Mouse (Mus musculus) heart, embryonic 11.5 days (tissue): ENCODE results near the gene Ap1b1. TPM values are rescaled to one million over a fixed set of nuclear protein-coding genes. Genes with fewer than 3 reads are reported as not detected.

Experiments used
- ATAC-seq: fragments of 200-750 bp; cut with Nextera tagmentation; replicated peaks from 2 replicates; pipeline ENCODE4 v1.8.0; 2017; ENCODE audit warnings: moderate library complexity; ENCODE audit not compliant: insufficient number of reproducible peaks, low FRiP score, low TSS enrichment
- H3K27ac ChIP-seq: fragments of 300-500 bp; sonication (generic); 2 replicates; pipeline ENCODE4 v1.5.1; 2014; ENCODE audit warnings: mild to moderate bottlenecking, low read depth, low read length
- H3K27me3 ChIP-seq: fragments of 300-500 bp; sonication (generic); 2 replicates; pipeline ENCODE4 v1.6.1; 2014; ENCODE audit warnings: mild to moderate bottlenecking, low read length, mixed read lengths; ENCODE audit not compliant: control insufficient read depth, insufficient read depth
- H3K36me3 ChIP-seq: fragments of 300-500 bp; sonication (generic); 2 replicates; pipeline ENCODE4 v1.6.1; 2014; ENCODE audit warnings: mild to moderate bottlenecking, low read length, moderate library complexity, mixed read lengths; ENCODE audit not compliant: control insufficient read depth, insufficient read depth
- H3K4me1 ChIP-seq: fragments of 300-500 bp; sonication (generic); 2 replicates; pipeline ENCODE4 v1.6.1; 2014; ENCODE audit warnings: low read length; ENCODE audit not compliant: control insufficient read depth, insufficient read depth
- H3K4me2 ChIP-seq: fragments of 300-500 bp; sonication (generic); 2 replicates; pipeline ENCODE4 v1.6.1; 2014; ENCODE audit warnings: mild to moderate bottlenecking, moderate library complexity
- H3K4me3 ChIP-seq: fragments of 300-500 bp; sonication (generic); 2 replicates; pipeline ENCODE4 v1.5.1; 2014; ENCODE audit warnings: low read depth, low read length
- H3K9ac ChIP-seq: fragments of 300-500 bp; sonication (generic); 2 replicates; pipeline ENCODE4 v1.6.1; 2014; ENCODE audit warnings: mild to moderate bottlenecking, low read depth, low read length, moderate library complexity
- H3K9me3 ChIP-seq: fragments of 300-500 bp; sonication (generic); replicated peaks from 2 replicates; pipeline ENCODE4 v1.6.1; 2016; ENCODE audit warnings: low read length; ENCODE audit not compliant: control insufficient read depth
- WGBS: fragments of 180-500 bp; shearing (Covaris S2); extraction: QIAGEN DNeasy Blood & Tissue Kit; methylation state at CpG from one replicate; pipeline ENCODE4 v1.1.7; 2014; ENCODE audit not compliant: insufficient replicate concordance; 5-methylcytosine and 5-hydroxymethylcytosine counted together
- polyA plus RNA-seq: library from polyadenylated mRNA; unstranded; fragments of >200 nt; fragmentation: Nextera tagmentation; extraction: Ambion mirVana; gene quantifications from 2 replicates; pipeline ENCODE4 v1.2.1, GENCODE M21; 2014

Gene Ap1b1
- polyA plus RNA-seq, 1 experiment from 2014 or later: 47.6 TPM

GRCm38 (mm10) chr11:4996621-4997199, 10.1 kb downstream of the Ap1b1 start:
- peaks cover 7% of the 10 kb centered on the region; the same call in 1 of the 2 replicates for H3K4me1 ChIP-seq
- 86% methylated on average over 5 of the region's 5 CpGs for WGBS
- H3K9ac ChIP-seq: no peak overlapping the region
- no peak overlapping the region for H3K27ac ChIP-seq
- no peaks in the 10 kb centered on the region for H3K27me3 ChIP-seq
- no peaks in the 10 kb centered on the region for H3K9me3 ChIP-seq
- no peaks in the 10 kb centered on the region for H3K36me3 ChIP-seq
- H3K4me2 ChIP-seq: no peak overlapping the region
- no peak overlapping the region for H3K4me3 ChIP-seq
- no peak for ATAC-seq

- no peaks in the 10 kb centered on the region for H3K27me3 ChIP-seq
- H3K4me1 ChIP-seq: peaks cover 7% of the 10 kb centered on the region; the same call in 1 of the 2 replicates
- WGBS: 48% methylated on average over 3 of the region's 3 CpGs
- H3K9me3 ChIP-seq: no peaks in the 10 kb centered on the region
- ATAC-seq: no peak
- H3K9ac ChIP-seq: no peak overlapping the region
- H3K4me3 ChIP-seq: no peak overlapping the region
- no peak overlapping the region for H3K27ac ChIP-seq
- no peak overlapping the region for H3K4me2 ChIP-seq
- no peaks in the 10 kb centered on the region for H3K36me3 ChIP-seq
These were observed 11.7 kb downstream of the Ap1b1 start for GRCm38 (mm10) chr11:4998352-4998751.

GRCm38 (mm10) chr11:4998762-4999161, 12.1 kb downstream of the Ap1b1 start:
- ATAC-seq: no peak
- Histone ChIP-seq H3K4me2 (no peak overlapping the region), H3K27ac (no peak overlapping the region), H3K9ac (no peak overlapping the region), H3K9me3 (no peaks in the 10 kb centered on the region), H3K4me3 (no peak overlapping the region), H3K36me3 (no peaks in the 10 kb centered on the region), H3K27me3 (no peaks in the 10 kb centered on the region), H3K4me1 (peaks cover 7% of the 10 kb centered on the region; the same call in 1 of the 2 replicates)
- WGBS: 70% methylated on average over 1 of the region's 1 CpGs

- Histone ChIP-seq H3K4me1 (peaks cover 7% of the 10 kb centered on the region; the same call in 1 of the 2 replicates), H3K27ac (no peak overlapping the region), H3K36me3 (no peaks in the 10 kb centered on the region), H3K4me2 (no peak overlapping the region), H3K9ac (no peak overlapping the region), H3K4me3 (no peak overlapping the region), H3K9me3 (no peaks in the 10 kb centered on the region), H3K27me3 (no peaks in the 10 kb centered on the region)
- WGBS: 90% methylated on average over 1 of the region's 1 CpGs
- no peak for ATAC-seq
These were observed 13.6 kb downstream of the Ap1b1 start for GRCm38 (mm10) chr11:5000241-5000640.

GRCm38 (mm10) chr11:5002826-5003225, 16.2 kb downstream of the Ap1b1 start:
- 71% methylated on average over 4 of the region's 4 CpGs for WGBS
- no peak overlapping the region for H3K4me3 ChIP-seq
- no peak overlapping the region for H3K27ac ChIP-seq
- no peaks in the 10 kb centered on the region for H3K27me3 ChIP-seq
- no peaks in the 10 kb centered on the region for H3K9me3 ChIP-seq
- no peaks in the 10 kb centered on the region for H3K36me3 ChIP-seq
- no peak overlapping the region for H3K9ac ChIP-seq
- peak; percentile 80; the same call in 1 of the 2 replicates for ATAC-seq
- no peak overlapping the region for H3K4me2 ChIP-seq
- peaks cover 6% of the 10 kb centered on the region; the same call in 1 of the 2 replicates for H3K4me1 ChIP-seq

GRCm38 (mm10) chr11:5005528-5005927, 18.9 kb downstream of the Ap1b1 start:
- 85% methylated on average over 2 of the region's 2 CpGs for WGBS
- H3K4me1 ChIP-seq: peaks cover 3% of the 10 kb centered on the region; the same call in 1 of the 2 replicates
- H3K4me2 ChIP-seq: no peak overlapping the region
- no peaks in the 10 kb centered on the region for H3K9me3 ChIP-seq
- no peak overlapping the region for H3K9ac ChIP-seq
- no peak overlapping the region for H3K4me3 ChIP-seq
- no peaks in the 10 kb centered on the region for H3K36me3 ChIP-seq
- H3K27me3 ChIP-seq: no peaks in the 10 kb centered on the region
- no peak for ATAC-seq
- no peak overlapping the region for H3K27ac ChIP-seq

- no peak overlapping the region for H3K9ac ChIP-seq
These were observed 20.6 kb downstream of the Ap1b1 start for GRCm38 (mm10) chr11:5007186-5007585.

GRCm38 (mm10) chr11:5008867-5009266, 22.2 kb downstream of the Ap1b1 start:
- H3K27me3 ChIP-seq: no peaks in the 10 kb centered on the region
- no peak overlapping the region for H3K4me3 ChIP-seq
- H3K27ac ChIP-seq: no peak overlapping the region
- H3K9ac ChIP-seq: no peak overlapping the region
- no peak for ATAC-seq
- peaks cover 3% of the 10 kb centered on the region; the same call in 1 of the 2 replicates for H3K4me1 ChIP-seq
- H3K36me3 ChIP-seq: no peaks in the 10 kb centered on the region
- H3K4me2 ChIP-seq: no peak overlapping the region
- 58% methylated on average over 3 of the region's 3 CpGs for WGBS
- H3K9me3 ChIP-seq: no peaks in the 10 kb centered on the region

More at GRCm38 (mm10) chr11:5007186-5007585, 20.6 kb downstream of the Ap1b1 start:
- H3K4me3 ChIP-seq: no peak overlapping the region
- H3K9me3 ChIP-seq: no peaks in the 10 kb centered on the region
- no peak for ATAC-seq
- H3K27me3 ChIP-seq: no peaks in the 10 kb centered on the region
- H3K36me3 ChIP-seq: no peaks in the 10 kb centered on the region
- no peak overlapping the region for H3K27ac ChIP-seq
- WGBS: 91% methylated on average over 1 of the region's 1 CpGs
- peaks cover 3% of the 10 kb centered on the region; the same call in 1 of the 2 replicates for H3K4me1 ChIP-seq
- H3K4me2 ChIP-seq: no peak overlapping the region
